Mouse (Mus musculus) intestine, embryonic 16.5 days (tissue): ENCODE results near the gene Ankrd37. TPM values are rescaled to one million over a fixed set of nuclear protein-coding genes. Genes with fewer than 3 reads are reported as not detected.

Experiments
- ATAC-seq: fragments of 200-750 bp; cut with Nextera tagmentation; 2 replicates; pipeline ENCODE4 v1.8.0; 2017; ENCODE audit warnings: moderate TSS enrichment, moderate library complexity
- H3K27ac ChIP-seq: fragments of 300-500 bp; sonication (generic); 2 replicates; pipeline ENCODE4 v1.5.1; 2014; ENCODE audit warnings: mild to moderate bottlenecking, low read length
- H3K27me3 ChIP-seq: fragments of 300-500 bp; sonication (generic); replicated peaks from 2 replicates; pipeline ENCODE4 v1.6.1; 2014; ENCODE audit warnings: low read length, control low read depth, mixed read lengths; ENCODE audit not compliant: control insufficient read depth, insufficient read depth
- H3K36me3 ChIP-seq: fragments of 300-500 bp; sonication (generic); 2 replicates; pipeline ENCODE4 v1.6.1; 2014; ENCODE audit warnings: low read length, control low read depth; ENCODE audit not compliant: control insufficient read depth, insufficient read depth
- H3K4me1 ChIP-seq: fragments of 300-500 bp; sonication (generic); 2 replicates; pipeline ENCODE4 v1.6.1; 2014; ENCODE audit warnings: low read length, control low read depth, mixed read lengths; ENCODE audit not compliant: control insufficient read depth, insufficient read depth
- H3K4me2 ChIP-seq: fragments of 300-500 bp; sonication (generic); 2 replicates; pipeline ENCODE4 v1.6.1; 2014; ENCODE audit warnings: low read depth, low read length, control low read depth
- H3K4me3 ChIP-seq: fragments of 300-500 bp; sonication (generic); 2 replicates; pipeline ENCODE4 v1.5.1; 2014; ENCODE audit warnings: mild to moderate bottlenecking, low read length
- H3K9ac ChIP-seq: fragments of 300-500 bp; sonication (generic); 2 replicates; pipeline ENCODE4 v1.6.1; 2014; ENCODE audit warnings: low read depth, low read length
- H3K9me3 ChIP-seq: fragments of 300-500 bp; sonication (generic); 2 replicates; pipeline ENCODE4 v1.6.1; 2016; ENCODE audit warnings: low read length, control low read depth; ENCODE audit not compliant: control insufficient read depth
- WGBS: fragments of 180-500 bp; shearing (Covaris S2); extraction: QIAGEN DNeasy Blood & Tissue Kit; methylation state at CpG from one replicate; pipeline ENCODE4 v1.1.7; 2014; 5-methylcytosine and 5-hydroxymethylcytosine counted together
- polyA plus RNA-seq: library from polyadenylated mRNA; unstranded; fragments of >200 nt; fragmentation: Nextera tagmentation; extraction: Ambion mirVana; gene quantifications from 2 replicates; pipeline ENCODE4 v1.2.1, GENCODE M21; 2015

Gene Ankrd37
- polyA plus RNA-seq, 1 experiment from 2014 or later: 31.7 TPM

GRCm38 (mm10) chr8:45986665-45987064 lies 18.8 kb downstream of the Ankrd37 start:
- Histone ChIP-seq H3K4me2 (no peak overlapping the region), H3K4me1 (no peaks in the 10 kb centered on the region), H3K9ac (no peak overlapping the region), H3K27ac (0 out of 2 replicates have a peak overlapping the region, but pooled peaks have one; percentile 9), H3K9me3 (no peaks in the 10 kb centered on the region), H3K4me3 (no peak overlapping the region), H3K27me3 (no peaks in the 10 kb centered on the region), H3K36me3 (peaks cover 5% of the 10 kb centered on the region)
- 61% methylated on average over 3 of the region's 3 CpGs for WGBS
- ATAC-seq: no peak

- WGBS: 55% methylated on average over 11 of the region's 11 CpGs
- ATAC-seq: peak; percentile 21
- no peak overlapping the region for H3K27ac ChIP-seq
These were observed 29.6 kb downstream of the Ankrd37 start for GRCm38 (mm10) chr8:45975837-45976468.

GRCm38 (mm10) chr8:45975126-45975836 lies 30.2 kb downstream of the Ankrd37 start, which contains the start of the genes 1700029J07Rik and Ufsp2:
Gene 1700029J07Rik (minus strand): TSS chr8:45975252.
Gene Ufsp2 (plus strand): TSS chr8:45975528.
- Histone ChIP-seq H3K9me3 (0 out of 2 replicates have a peak, but pooled peaks cover 3% of the 10 kb centered on the region), H3K36me3 (peaks cover 3% of the 10 kb centered on the region; the same call in 1 of the 2 replicates), H3K27me3 (no peaks in the 10 kb centered on the region), H3K4me2 (peak within 1 kb of the TSS; percentile 65), H3K4me1 (0 out of 2 replicates have a peak, but pooled peaks cover 3% of the 10 kb centered on the region), H3K4me3 (peak within 1 kb of the TSS; percentile 57), H3K9ac (peak within 1 kb of the TSS; percentile 77), H3K27ac (peak within 1 kb of the TSS; percentile 80)
- peak; percentile 98 for ATAC-seq
- WGBS: under 1% methylated on average over 57 of the region's 57 CpGs

More at GRCm38 (mm10) chr8:45975837-45976468, 29.6 kb downstream of the Ankrd37 start:
- H3K4me3 ChIP-seq: peak overlapping the region; percentile 57
- 0 out of 2 replicates have a peak, but pooled peaks cover 3% of the 10 kb centered on the region for H3K4me1 ChIP-seq
- H3K27me3 ChIP-seq: no peaks in the 10 kb centered on the region
- peak overlapping the region; percentile 63 for H3K9ac ChIP-seq
- H3K36me3 ChIP-seq: peaks cover 3% of the 10 kb centered on the region; the same call in 1 of the 2 replicates
- 0 out of 2 replicates have a peak, but pooled peaks cover 3% of the 10 kb centered on the region for H3K9me3 ChIP-seq
- peak overlapping the region; percentile 57 for H3K4me2 ChIP-seq

- H3K9me3 ChIP-seq: 0 out of 2 replicates have a peak, but pooled peaks cover 3% of the 10 kb centered on the region
- H3K4me2 ChIP-seq: peak overlapping the region; percentile 65; the same call in 1 of the 2 replicates
- H3K4me1 ChIP-seq: 0 out of 2 replicates have a peak, but pooled peaks cover 3% of the 10 kb centered on the region
- H3K27me3 ChIP-seq: no peaks in the 10 kb centered on the region
- H3K36me3 ChIP-seq: peaks cover 3% of the 10 kb centered on the region; the same call in 1 of the 2 replicates
- no peak for ATAC-seq
- 68% methylated on average over 8 of the region's 8 CpGs for WGBS
- no peak overlapping the region for H3K9ac ChIP-seq
- no peak overlapping the region for H3K27ac ChIP-seq
- no peak overlapping the region for H3K4me3 ChIP-seq
These were observed 31.5 kb downstream of the Ankrd37 start for GRCm38 (mm10) chr8:45973988-45974505.

DNA sequence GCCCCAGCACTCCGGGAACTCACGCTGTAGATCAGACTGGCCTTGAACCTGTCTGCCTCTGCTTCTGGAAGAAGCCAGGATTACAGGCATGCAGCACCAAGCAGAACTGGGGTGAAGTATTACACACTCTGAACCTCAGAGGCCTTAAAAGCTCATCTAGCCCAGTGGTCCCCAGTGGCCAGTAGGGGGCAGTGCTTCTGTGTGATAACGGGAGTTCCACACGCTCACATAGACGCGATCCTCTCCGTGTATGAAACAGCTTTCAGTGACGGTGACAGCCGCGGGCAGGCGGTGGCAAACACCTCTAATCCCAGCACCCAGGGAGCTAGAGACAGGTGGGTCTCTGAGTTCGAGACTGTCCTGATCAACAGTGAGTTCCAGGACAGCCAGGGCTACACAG lies 34.6 kb downstream of the Ankrd37 start:
- H3K9me3 ChIP-seq: no peaks in the 10 kb centered on the region
- H3K4me3 ChIP-seq: no peak overlapping the region
- no peaks in the 10 kb centered on the region for H3K36me3 ChIP-seq
- no peak overlapping the region for H3K27ac ChIP-seq
- no peak overlapping the region for H3K4me2 ChIP-seq
- H3K9ac ChIP-seq: no peak overlapping the region
- H3K27me3 ChIP-seq: no peaks in the 10 kb centered on the region
- H3K4me1 ChIP-seq: 0 out of 2 replicates have a peak, but pooled peaks cover under 1% of the 10 kb centered on the region
- WGBS: 95% methylated on average over 12 of the region's 12 CpGs
- ATAC-seq: no peak

DNA sequence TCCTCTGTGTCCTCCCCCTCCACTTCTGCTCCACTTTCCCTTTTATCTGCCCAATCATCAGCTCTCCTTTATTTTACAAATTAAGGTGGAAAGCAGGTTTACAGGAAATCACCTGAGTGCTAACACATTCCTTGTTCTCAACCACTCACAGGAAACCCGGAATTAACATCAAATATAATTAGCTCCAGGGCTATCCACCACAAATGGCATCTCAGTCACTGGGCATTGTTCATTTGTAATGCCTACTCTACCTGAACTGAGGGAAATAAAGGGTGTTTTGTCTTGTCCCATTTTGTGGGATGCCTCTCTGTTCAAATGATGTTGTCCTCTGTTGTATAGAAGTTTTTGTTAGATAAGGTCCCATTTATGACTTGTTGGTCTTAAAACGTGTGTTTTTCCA lies 54.9 kb downstream of the Ankrd37 start:
- no peak overlapping the region for H3K9ac ChIP-seq
- no peaks in the 10 kb centered on the region for H3K27me3 ChIP-seq
- H3K4me1 ChIP-seq: no peaks in the 10 kb centered on the region
- H3K4me3 ChIP-seq: no peak overlapping the region
- no peaks in the 10 kb centered on the region for H3K9me3 ChIP-seq
- H3K27ac ChIP-seq: no peak overlapping the region
- H3K36me3 ChIP-seq: no peaks in the 10 kb centered on the region
- no peak for ATAC-seq
- no peak overlapping the region for H3K4me2 ChIP-seq
- 67% methylated on average over 2 of the region's 2 CpGs for WGBS

Other genes with a start within 250 kb of the Ankrd37 start
- gene Pdlim3, start 120.2 kb downstream of the Ankrd37 start, polyA plus RNA-seq: 94.0 and 97.7 TPM in 2 replicates
- not detected in 2 replicates for gene Ccdc110, start 71.1 kb downstream of the Ankrd37 start, polyA plus RNA-seq
- 2.2 and 2.4 TPM in 2 replicates for gene 1700029J07Rik, start 30.5 kb downstream of the Ankrd37 start, polyA plus RNA-seq
- 78.0 and 83.1 TPM in 2 replicates for gene Ufsp2, start 30.2 kb downstream of the Ankrd37 start, polyA plus RNA-seq
- 0.38 and 1.0 TPM in 2 replicates for gene Lrp2bp, start 6.4 kb downstream of the Ankrd37 start, polyA plus RNA-seq
- 15.0 and 17.1 TPM in 2 replicates for gene Cfap97, start 146.1 kb upstream of the Ankrd37 start, polyA plus RNA-seq
- 5.9 and 7.6 TPM in 2 replicates for gene Snx25, start 146.5 kb upstream of the Ankrd37 start, polyA plus RNA-seq
- gene Slc25a4, start 205.6 kb upstream of the Ankrd37 start, polyA plus RNA-seq: 360 and 397 TPM in 2 replicates